8 mouse cellular contexts compared by ENCODE assay signal in the genomic region with DNA sequence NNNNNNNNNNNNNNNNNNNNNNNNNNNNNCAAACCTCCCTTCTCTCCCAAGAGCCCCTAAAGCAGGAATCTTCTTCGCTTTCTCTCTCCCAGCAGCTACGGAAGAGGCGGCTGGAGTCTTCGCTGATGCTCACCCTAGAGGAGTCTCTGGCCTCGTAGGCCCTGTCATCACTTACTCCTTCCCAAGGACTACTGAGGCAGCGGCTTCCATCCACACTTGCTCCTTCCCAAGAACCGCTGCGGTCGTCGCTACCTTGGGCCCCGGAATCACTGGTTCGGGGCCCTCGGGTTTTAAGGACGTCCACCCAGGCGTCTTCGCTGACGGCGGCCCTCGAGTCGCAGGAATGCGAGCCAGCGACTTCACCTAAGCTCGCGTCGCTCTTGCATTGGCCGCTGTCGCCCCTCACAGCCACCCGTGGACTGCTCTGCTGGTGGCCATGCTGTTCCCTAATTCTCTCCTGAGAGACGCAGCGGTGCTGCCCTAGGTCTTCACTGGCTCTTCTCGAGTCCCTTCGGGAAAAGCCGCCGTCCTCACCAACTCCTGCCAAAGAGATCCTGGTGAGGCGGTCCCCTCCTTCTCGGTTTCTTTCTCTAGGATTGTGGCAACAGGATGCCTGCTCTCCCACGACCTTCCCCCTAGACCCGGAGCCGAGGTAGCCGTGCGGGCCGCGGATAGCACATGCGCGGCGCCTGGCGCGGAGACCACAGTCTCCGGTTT. TPM values are rescaled to one million over a fixed set of nuclear protein-coding genes. Genes with fewer than 3 reads are reported as not detected.
A peak's percentile ranks its signal among the peaks of the same experiment; 100 is the strongest.
DNase-seq lines count a peak whose midpoint lies in the region; ATAC-seq and TF ChIP-seq lines count a peak whose summit lies in the region.

No protein-coding gene starts in this region.

- TF ChIP-seq POLR2A in cerebellum, adult 2 months (IDR thresholded peaks at IDR 0.05; ENCODE audit: borderline replicate concordance, insufficient read depth, low read length), result no peak
- TF ChIP-seq POLR2A in thymus, adult 2 months (IDR thresholded peaks at IDR 0.05; ENCODE audit: control insufficient read depth, extremely low read depth, insufficient read depth, low read length, poor library complexity), result no peak

- no peak for TF ChIP-seq CTCF in cerebellum, adult 2 months (IDR thresholded peaks at IDR 0.05; ENCODE audit: borderline replicate concordance, insufficient read depth, low read depth, low read length)
- no peak for TF ChIP-seq CTCF in thymus, adult 2 months (IDR thresholded peaks at IDR 0.05; ENCODE audit: borderline replicate concordance, control insufficient read depth, extremely low read depth, insufficient read depth, low read length, poor library complexity)
- no peak for TF ChIP-seq CTCF in hindbrain, postnatal 0 days (IDR thresholded peaks at IDR 0.05; ENCODE audit: low read depth)

- no peaks in the 10 kb centered on the region for H3K27me3 ChIP-seq in cerebellum, adult 2 months (ENCODE audit: control insufficient read depth, insufficient read depth, low read length)
- peaks cover 7% of the 10 kb centered on the region; the same call in 1 of the 2 replicates for H3K27me3 ChIP-seq in thymus, adult 2 months (ENCODE audit: control insufficient read depth, insufficient read depth, low read length)
- H3K27me3 ChIP-seq in hindbrain, postnatal 0 days (ENCODE audit: insufficient read depth, low read length), result no peaks in the 10 kb centered on the region

- no peaks in the 10 kb centered on the region for H3K36me3 ChIP-seq in thymus, adult 2 months (ENCODE audit: control insufficient read depth, insufficient read depth, low read length)
- no peaks in the 10 kb centered on the region; the same call in 1 of the 2 replicates for H3K36me3 ChIP-seq in hindbrain, postnatal 0 days (ENCODE audit: insufficient read depth, low read length)

- peak overlapping the region; percentile 80 for H3K9ac ChIP-seq in hindbrain, postnatal 0 days (replicated peaks; ENCODE audit: low read length)

- no peak overlapping the region for H3K27ac ChIP-seq in cerebellum, adult 2 months (ENCODE audit: insufficient read depth, low read length)
- H3K27ac ChIP-seq in thymus, adult 2 months (ENCODE audit: control insufficient read depth, insufficient read depth, low read length), result no peak overlapping the region
- peak overlapping the region; percentile 90 for H3K27ac ChIP-seq in hindbrain, postnatal 0 days

- peak; percentile 79 for ATAC-seq in hindbrain, postnatal 0 days
- ATAC-seq in megakaryocyte, adult 5-6 weeks (ENCODE audit: poor library complexity, severe bottlenecking), result peak; percentile 50

- 0 out of 2 replicates have a peak, but pooled peaks cover 3% of the 10 kb centered on the region for H3K4me1 ChIP-seq in cerebellum, adult 2 months (ENCODE audit: control insufficient read depth, insufficient read depth, low read length)
- H3K4me1 ChIP-seq in thymus, adult 2 months (replicated peaks; ENCODE audit: control insufficient read depth, insufficient read depth, low read length), result peaks cover 9% of the 10 kb centered on the region
- peaks cover 3% of the 10 kb centered on the region; the same call in 1 of the 2 replicates for H3K4me1 ChIP-seq in hindbrain, postnatal 0 days (ENCODE audit: insufficient read depth, low read length)

- no peaks in the 10 kb centered on the region for H3K9me3 ChIP-seq in hindbrain, postnatal 0 days (ENCODE audit: low read length)

- 1% methylated on average over 49 of the region's 49 CpGs for WGBS in cerebellum, adult 2 months
- 7% methylated on average over 49 of the region's 49 CpGs for WGBS in thymus, adult 2 months
- WGBS in hindbrain, postnatal 0 days, result under 1% methylated on average over 49 of the region's 49 CpGs

- no peak for DNase-seq in cerebellum, adult 2 months
- DNase-seq in cerebellum, postnatal 25 days, result no peak
- DNase-seq in thymus, adult 2 months, result no peak
- DNase-seq in thymus, postnatal 0 days (ENCODE audit: low spot score), result no peak
- DNase-seq in hindbrain, postnatal 0 days (ENCODE audit: low spot score), result peak; percentile 23
- no peak for DNase-seq in ovary, postnatal 14 days (ENCODE audit: low spot score)
- DNase-seq in adrenal gland, postnatal 36 days, result no peak

- H3K4me2 ChIP-seq in hindbrain, postnatal 0 days (ENCODE audit: low read depth, low read length), result peak overlapping the region; percentile 98

- peak overlapping the region; percentile 92 for H3K4me3 ChIP-seq in cerebellum, adult 2 months (replicated peaks; ENCODE audit: insufficient read depth, low read depth, low read length)
- peak overlapping the region; percentile 71 for H3K4me3 ChIP-seq in thymus, adult 2 months (ENCODE audit: control insufficient read depth, insufficient read depth, low read length)
- H3K4me3 ChIP-seq in hindbrain, postnatal 0 days (ENCODE audit: low read length), result peak overlapping the region; percentile 88

RNA-seq across cellular contexts. Expression of a gene that starts 0.5 kb away (rescaled TPM):
- 8.1 and 9.3 TPM in 2 replicates for polyA plus RNA-seq in cerebellum, adult 2 months (2012; rRNA removed)
- 0.39 and 0.47 TPM in 2 replicates for polyA plus RNA-seq in thymus, adult 2 months (2012; rRNA removed)
- 1.7 and 1.9 TPM in 2 replicates for polyA plus RNA-seq in thymus, postnatal 0 days (2015; fragmentation: Nextera tagmentation; extraction: Ambion mirVana)
- total RNA-seq in hindbrain, postnatal 0 days (2014; rRNA removed), result 22.8 and 24.8 TPM in 2 replicates
- polyA plus RNA-seq in hindbrain, postnatal 0 days (2015; fragmentation: Nextera tagmentation; extraction: Ambion mirVana), result 20.6 and 20.8 TPM in 2 replicates
- total RNA-seq in megakaryocyte, adult 5-6 weeks (2015), result 0.07 and 0.74 TPM in 2 replicates
- 0.12 and 0.29 TPM in 2 replicates for total RNA-seq in megakaryocyte, adult 5-6 weeks (2017)
- total RNA-seq in adrenal gland, postnatal 36 days (2021), result 1 to 10 TPM; 8.1 to 9.0 TPM

RNA-seq across cellular contexts. Expression of a gene that starts 33.3 kb away (rescaled TPM):
- polyA plus RNA-seq in cerebellum, adult 2 months (2012; rRNA removed), result 34.9 and 37.7 TPM in 2 replicates
- 37.5 and 42.7 TPM in 2 replicates for polyA plus RNA-seq in thymus, adult 2 months (2012; rRNA removed)
- 29.2 and 35.2 TPM in 2 replicates for polyA plus RNA-seq in thymus, postnatal 0 days (2015; fragmentation: Nextera tagmentation; extraction: Ambion mirVana)
- 31.3 and 35.2 TPM in 2 replicates for total RNA-seq in hindbrain, postnatal 0 days (2014; rRNA removed)
- polyA plus RNA-seq in hindbrain, postnatal 0 days (2015; fragmentation: Nextera tagmentation; extraction: Ambion mirVana), result 14.4 and 15.2 TPM in 2 replicates
- total RNA-seq in megakaryocyte, adult 5-6 weeks (2015), result 71.4 and 79.6 TPM in 2 replicates
- 67.7 and 70.6 TPM in 2 replicates for total RNA-seq in megakaryocyte, adult 5-6 weeks (2017)
- total RNA-seq in adrenal gland, postnatal 36 days (2021), result 10 to 100 TPM; 61.5 to 64.7 TPM
